Mouse (Mus musculus) hindbrain, embryonic 12.5 days (tissue): Measurements from ENCODE around the gene Blcap. TPM values are rescaled to one million over a fixed set of nuclear protein-coding genes. Genes with fewer than 3 reads are reported as not detected.
"Not testable (repeated sequence)": the region's sequence is repeated elsewhere in the genome, so short reads cannot be mapped to it uniquely, and the experiment has no call there.

ENCODE experiments used
- ATAC-seq: fragments of 200-750 bp; cut with Nextera tagmentation; 2 replicates; pipeline ENCODE4 v1.8.0; 2017; ENCODE audit warnings: moderate TSS enrichment; ENCODE audit not compliant: low FRiP score
- H3K27ac ChIP-seq: fragments of 300-500 bp; sonication (generic); 2 replicates; pipeline ENCODE4 v1.5.1; 2016; ENCODE audit warnings: mild to moderate bottlenecking
- H3K27me3 ChIP-seq: fragments of 300-500 bp; sonication (generic); 2 replicates; pipeline ENCODE4 v1.6.1; 2016; ENCODE audit warnings: mild to moderate bottlenecking
- H3K36me3 ChIP-seq: fragments of 300-500 bp; sonication (generic); 2 replicates; pipeline ENCODE4 v1.6.1; 2016; ENCODE audit warnings: mild to moderate bottlenecking
- H3K4me1 ChIP-seq: fragments of 300-500 bp; sonication (generic); 2 replicates; pipeline ENCODE4 v1.6.1; 2016
- H3K4me2 ChIP-seq: fragments of 300-500 bp; sonication (generic); replicated peaks from 2 replicates; pipeline ENCODE4 v1.6.1; 2016; ENCODE audit warnings: mild to moderate bottlenecking
- H3K4me3 ChIP-seq: fragments of 300-500 bp; sonication (generic); 2 replicates; pipeline ENCODE4 v1.5.1; 2016; ENCODE audit warnings: mild to moderate bottlenecking
- H3K9ac ChIP-seq: fragments of 300-500 bp; sonication (generic); 2 replicates; pipeline ENCODE4 v1.6.1; 2016; ENCODE audit warnings: mild to moderate bottlenecking, moderate library complexity
- H3K9me3 ChIP-seq: fragments of 300-500 bp; sonication (generic); replicated peaks from 2 replicates; pipeline ENCODE4 v1.6.1; 2016; ENCODE audit warnings: mild to moderate bottlenecking
- WGBS: fragments of 180-500 bp; shearing (Covaris S2); methylation state at CpG from one replicate; pipeline ENCODE4 v1.1.7; 2016; 5-methylcytosine and 5-hydroxymethylcytosine counted together
- polyA plus RNA-seq: library from polyadenylated mRNA; unstranded; fragments of >200 nt; fragmentation: Nextera tagmentation; extraction: Ambion mirVana; gene quantifications from 2 replicates; pipeline ENCODE4 v1.2.1, GENCODE M21; 2016

Blcap gene
- 139 and 140 TPM in 2 replicates for polyA plus RNA-seq

DNA sequence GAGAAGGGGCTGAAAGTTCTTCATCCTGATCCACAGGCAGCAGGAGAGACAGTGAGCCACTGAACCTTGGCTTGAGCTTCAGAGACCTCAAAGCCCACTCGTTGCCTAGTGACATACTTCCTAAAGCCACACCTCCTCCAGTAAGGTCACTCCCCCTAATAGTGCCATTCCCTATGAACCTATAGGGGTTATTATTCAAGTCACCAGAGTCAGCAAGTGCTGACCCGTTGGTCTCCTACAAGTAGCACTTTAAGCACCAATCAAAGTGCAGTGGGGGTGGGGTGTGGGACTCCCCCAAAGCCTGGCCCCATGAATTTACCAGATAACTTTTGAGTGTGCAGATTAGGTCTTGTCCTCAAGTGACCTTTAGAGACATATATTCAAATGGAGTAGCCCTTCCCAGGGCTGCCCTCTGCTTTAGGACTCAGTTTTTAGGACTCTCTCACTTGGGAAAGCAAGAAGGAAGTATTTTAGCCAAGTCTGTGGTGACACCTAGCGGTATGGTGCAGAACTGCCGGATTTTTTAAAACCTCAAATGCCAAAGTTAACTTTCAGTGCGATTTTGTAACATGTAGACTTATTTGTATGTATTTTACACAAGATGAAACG lies at the start of gene Blcap:
TSS of gene Blcap (minus strand) at position 51 of the 609 bp plus-strand sequence.
- 0 out of 2 replicates have a peak, but pooled peaks have one; percentile 35 for ATAC-seq

DNA sequence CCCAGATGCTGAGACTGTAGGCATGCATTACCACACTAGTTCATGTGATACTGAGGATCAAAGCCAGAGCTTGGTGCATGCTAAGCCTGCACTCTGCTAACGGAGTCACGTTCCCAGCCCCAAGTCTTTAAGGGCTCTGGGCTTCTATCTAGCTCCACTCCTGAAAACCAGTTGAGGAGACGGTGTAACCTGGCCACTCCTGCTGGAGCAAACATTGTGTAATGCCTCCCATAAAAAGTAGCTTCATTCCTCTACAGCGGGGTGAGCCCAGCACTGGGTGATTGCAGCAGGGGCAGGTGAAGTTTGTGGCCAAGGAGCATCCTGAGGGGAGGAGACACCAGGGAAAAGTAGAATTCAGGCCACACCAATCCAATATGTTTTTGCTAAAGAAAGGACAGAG lies 47.3 kb upstream of the Blcap start:
- Histone ChIP-seq H3K9me3 (no peaks in the 10 kb centered on the region), H3K4me2 (no peak overlapping the region), H3K36me3 (no peaks in the 10 kb centered on the region), H3K9ac (no peak overlapping the region), H3K4me3 (no peak overlapping the region), H3K4me1 (peaks cover 12% of the 10 kb centered on the region), H3K27me3 (no peaks in the 10 kb centered on the region), H3K27ac (no peak overlapping the region)
- ATAC-seq: no peak
- WGBS: 91% methylated on average over 4 of the region's 4 CpGs

More for the DNA sequence above, at the start of gene Blcap:
- H3K27me3 ChIP-seq: no peaks in the 10 kb centered on the region
- H3K4me1 ChIP-seq: peaks cover 16% of the 10 kb centered on the region; the same call in 1 of the 2 replicates
- H3K9me3 ChIP-seq: no peaks in the 10 kb centered on the region
- H3K27ac ChIP-seq: no peak within 1 kb of the TSS
- H3K4me3 ChIP-seq: no peak within 1 kb of the TSS
- H3K36me3 ChIP-seq: no peaks in the 10 kb centered on the region
- no peak within 1 kb of the TSS for H3K9ac ChIP-seq
- no peak within 1 kb of the TSS for H3K4me2 ChIP-seq
- WGBS: 13% methylated on average over 6 of the region's 6 CpGs

DNA sequence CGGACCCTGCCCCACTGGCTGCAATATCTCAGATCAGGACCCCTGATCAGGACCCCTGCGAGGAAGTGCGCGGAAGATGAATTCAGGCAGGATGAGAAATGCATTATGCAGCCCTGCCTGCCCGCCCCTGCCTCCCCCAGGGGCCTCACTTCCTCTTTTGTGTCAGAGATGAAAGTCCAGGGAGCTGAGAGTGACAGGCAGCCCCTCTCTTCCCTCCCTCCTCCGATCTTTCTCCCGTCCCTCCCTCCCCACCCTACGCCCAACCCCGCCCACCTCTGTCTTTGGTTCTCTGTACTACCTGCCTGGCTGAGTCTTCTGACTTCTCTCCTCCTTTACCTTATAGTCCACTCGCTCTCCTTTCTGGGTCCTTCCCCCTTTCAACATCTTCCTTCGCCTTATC lies 42.9 kb upstream of the Blcap start:
- peaks cover 12% of the 10 kb centered on the region for H3K4me1 ChIP-seq
- no peak overlapping the region for H3K27ac ChIP-seq
- H3K4me3 ChIP-seq: no peak overlapping the region
- no peaks in the 10 kb centered on the region for H3K9me3 ChIP-seq
- H3K4me2 ChIP-seq: peak overlapping the region; percentile 30
- ATAC-seq: 0 out of 2 replicates have a peak, but pooled peaks have one; percentile 55
- 11% methylated on average over 11 of the region's 11 CpGs for WGBS
- 0 out of 2 replicates have a peak overlapping the region, but pooled peaks have one; percentile 1 for H3K9ac ChIP-seq
- no peaks in the 10 kb centered on the region for H3K36me3 ChIP-seq
- H3K27me3 ChIP-seq: no peaks in the 10 kb centered on the region

DNA sequence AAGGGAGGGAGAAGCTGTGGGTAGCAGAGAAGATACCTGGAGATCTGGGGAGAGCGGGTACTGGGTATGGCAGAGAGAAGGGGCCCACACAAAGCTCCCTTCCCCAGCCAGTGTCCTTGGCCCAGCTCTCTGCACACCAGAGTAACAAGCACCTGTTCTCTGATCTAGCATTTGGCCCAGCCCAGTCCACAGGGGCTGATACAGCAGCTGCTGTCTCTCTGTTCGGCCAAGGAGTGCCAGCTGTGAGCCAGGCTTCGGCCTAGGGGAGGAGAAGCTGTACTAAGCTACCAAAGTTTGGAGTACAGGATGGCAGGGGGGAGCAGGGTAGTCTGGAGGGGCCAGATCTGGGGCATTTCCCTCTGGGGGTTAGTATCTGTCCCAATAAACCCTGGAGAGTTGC lies 40.7 kb upstream of the Blcap start:
- Histone ChIP-seq H3K27me3 (0 out of 2 replicates have a peak, but pooled peaks cover under 1% of the 10 kb centered on the region), H3K9me3 (no peaks in the 10 kb centered on the region), H3K27ac (no peak overlapping the region), H3K4me3 (no peak overlapping the region), H3K36me3 (no peaks in the 10 kb centered on the region), H3K9ac (no peak overlapping the region), H3K4me2 (no peak overlapping the region), H3K4me1 (peaks cover 29% of the 10 kb centered on the region)
- 80% methylated on average over 3 of the region's 3 CpGs for WGBS
- no peak for ATAC-seq

DNA sequence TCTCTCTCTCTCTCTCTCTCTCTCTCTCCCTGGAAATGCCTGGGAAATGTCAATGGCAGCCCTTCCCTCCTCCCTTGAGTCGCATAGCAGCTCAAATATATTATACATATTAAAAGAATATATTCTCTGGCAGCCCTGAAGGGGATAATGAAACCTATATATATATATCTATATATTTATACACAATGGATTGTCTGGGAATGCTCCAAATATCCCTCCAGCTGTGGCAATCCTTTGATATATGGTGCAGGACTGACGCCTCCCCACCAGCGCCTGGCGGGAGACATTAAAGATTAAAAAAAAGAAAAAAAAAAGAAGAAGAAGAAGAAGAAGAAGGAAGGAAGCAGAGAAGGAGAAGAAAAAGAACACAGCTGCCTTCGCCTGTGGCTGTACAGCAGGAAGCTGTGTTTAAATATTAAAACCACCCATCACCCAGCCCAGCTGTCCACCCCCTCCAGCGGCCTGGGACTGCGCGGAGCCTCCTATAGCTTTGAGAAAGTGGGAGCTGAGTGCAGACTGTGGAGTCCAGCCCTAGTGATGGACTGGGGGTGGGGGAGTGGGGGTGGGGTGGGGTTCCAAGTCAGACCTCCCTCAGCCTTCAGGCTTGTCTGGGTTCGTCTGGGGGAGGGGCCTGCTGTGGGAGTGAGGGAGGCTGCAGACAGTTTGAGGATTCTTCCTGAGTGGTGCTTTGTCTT lies 36.6 kb upstream of the Blcap start:
- Histone ChIP-seq H3K4me2 (no peak overlapping the region), H3K9me3 (no peaks in the 10 kb centered on the region), H3K4me3 (no peak overlapping the region), H3K36me3 (no peaks in the 10 kb centered on the region), H3K27me3 (peaks cover 20% of the 10 kb centered on the region; the same call in 1 of the 2 replicates), H3K27ac (peak overlapping the region; percentile 65), H3K4me1 (peaks cover 21% of the 10 kb centered on the region), H3K9ac (0 out of 2 replicates have a peak overlapping the region, but pooled peaks have one; percentile 2)
- WGBS: 49% methylated on average over 9 of the region's 9 CpGs
- ATAC-seq: no peak

DNA sequence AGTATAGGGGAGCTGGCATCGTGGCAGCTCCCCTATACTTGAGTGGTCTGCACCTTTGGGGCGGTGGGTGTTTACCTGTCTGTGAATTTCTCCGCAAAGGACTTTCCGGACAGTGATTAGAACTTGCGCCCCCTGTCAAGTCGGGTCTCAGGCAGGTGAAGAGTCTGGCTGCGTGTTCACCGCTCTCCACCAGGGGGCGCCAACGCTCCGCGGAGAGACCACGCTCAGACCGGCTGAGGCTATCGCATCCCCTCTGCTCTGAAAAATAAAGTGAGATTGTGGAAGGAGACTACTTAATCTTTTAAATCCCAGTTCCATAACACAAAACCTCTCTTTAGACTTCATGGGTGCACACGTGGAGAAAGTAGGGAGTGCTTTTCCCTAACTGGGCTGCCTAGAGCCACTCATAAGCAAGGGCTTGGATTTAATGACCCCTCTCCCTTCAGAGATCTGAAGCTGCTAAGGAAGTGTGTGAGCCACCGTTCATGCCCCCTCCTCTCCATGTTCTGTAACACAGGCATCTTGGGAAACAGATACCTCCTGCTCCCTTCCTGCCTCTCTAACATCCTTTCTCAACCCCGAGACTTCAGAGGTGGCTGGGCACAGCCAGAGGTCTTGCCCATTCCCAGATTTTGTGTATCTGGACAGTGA lies 34.1 kb upstream of the Blcap start:
- ATAC-seq: 0 out of 2 replicates have a peak, but pooled peaks have one; percentile 59
- H3K36me3 ChIP-seq: no peaks in the 10 kb centered on the region
- H3K4me2 ChIP-seq: no peak overlapping the region
- no peak overlapping the region for H3K9ac ChIP-seq
- peaks cover 21% of the 10 kb centered on the region for H3K4me1 ChIP-seq
- WGBS: 7% methylated on average over 18 of the region's 18 CpGs
- no peak overlapping the region for H3K4me3 ChIP-seq
- H3K27ac ChIP-seq: no peak overlapping the region
- no peaks in the 10 kb centered on the region for H3K9me3 ChIP-seq
- peaks cover 23% of the 10 kb centered on the region; the same call in 1 of the 2 replicates for H3K27me3 ChIP-seq

DNA sequence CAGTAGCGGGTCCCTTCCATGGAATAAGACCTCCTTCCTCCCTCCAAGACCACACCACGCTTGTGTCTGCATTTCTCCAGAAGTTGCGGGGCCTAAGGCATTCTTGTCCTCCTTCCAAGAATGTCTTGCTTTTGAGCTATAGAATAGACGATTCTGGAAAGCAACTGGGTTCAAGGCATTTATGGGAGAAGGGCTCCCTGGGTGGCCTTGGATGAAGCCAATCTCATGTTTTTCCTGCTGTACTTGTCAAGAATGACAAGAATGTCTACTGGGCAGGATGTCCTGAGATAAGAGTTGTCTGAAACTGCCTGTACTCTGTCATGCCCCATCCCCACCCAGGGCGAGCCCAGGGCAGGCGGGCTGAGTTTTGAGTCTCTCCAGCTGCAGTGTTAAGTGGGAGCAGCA lies 30.4 kb upstream of the Blcap start:
- H3K36me3 ChIP-seq: no peaks in the 10 kb centered on the region
- 0 out of 2 replicates have a peak, but pooled peaks cover 3% of the 10 kb centered on the region for H3K4me1 ChIP-seq
- no peak for ATAC-seq
- H3K4me3 ChIP-seq: no peak overlapping the region
- no peak overlapping the region for H3K4me2 ChIP-seq
- no peaks in the 10 kb centered on the region for H3K9me3 ChIP-seq
- WGBS: 81% methylated on average over 6 of the region's 6 CpGs
- H3K9ac ChIP-seq: no peak overlapping the region
- peaks cover 19% of the 10 kb centered on the region; the same call in 1 of the 2 replicates for H3K27me3 ChIP-seq
- H3K27ac ChIP-seq: no peak overlapping the region

DNA sequence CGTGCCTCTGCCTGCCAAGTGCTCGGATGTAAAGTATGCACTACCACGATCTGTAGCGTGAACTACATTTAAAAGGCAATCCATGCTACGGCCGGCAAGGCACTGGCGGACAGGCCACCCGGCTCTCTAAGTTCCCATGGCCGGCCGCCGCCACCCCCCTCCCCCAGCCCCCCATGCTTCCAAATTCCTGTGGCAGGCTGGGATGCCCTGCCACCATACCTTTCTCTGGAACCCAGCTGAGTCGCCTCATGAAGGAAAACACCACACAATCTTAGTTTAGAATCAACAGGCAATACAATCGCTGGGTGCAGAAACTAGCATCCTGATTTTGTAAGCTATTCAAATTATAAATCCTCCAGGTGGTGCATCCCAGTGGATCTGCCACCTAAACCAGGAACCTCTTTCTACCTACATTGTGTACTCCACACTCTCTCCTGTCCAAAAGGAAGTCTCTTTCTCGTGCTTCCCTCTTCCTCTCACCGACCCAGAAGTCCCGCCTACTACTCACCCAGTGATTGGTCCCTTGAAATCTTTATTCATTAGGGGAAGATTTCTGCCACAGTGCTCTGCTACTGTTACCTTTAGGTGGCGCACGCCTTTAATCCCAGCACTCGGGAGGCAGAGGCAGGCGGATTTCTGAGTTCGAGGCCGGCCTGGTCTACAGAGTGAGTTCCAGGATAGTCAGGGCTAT lies 25.9 kb upstream of the Blcap start:
- H3K4me1 ChIP-seq: no peaks in the 10 kb centered on the region
- no peak overlapping the region for H3K9ac ChIP-seq
- H3K4me2 ChIP-seq: no peak overlapping the region; the same call in 1 of the 2 replicates
- ATAC-seq: no peak
- 62% methylated on average over 22 of the region's 22 CpGs for WGBS
- no peak overlapping the region for H3K27ac ChIP-seq
- peaks cover 2% of the 10 kb centered on the region; the same call in 1 of the 2 replicates for H3K27me3 ChIP-seq
- no peak overlapping the region for H3K4me3 ChIP-seq
- H3K36me3 ChIP-seq: no peaks in the 10 kb centered on the region
- no peaks in the 10 kb centered on the region for H3K9me3 ChIP-seq

DNA sequence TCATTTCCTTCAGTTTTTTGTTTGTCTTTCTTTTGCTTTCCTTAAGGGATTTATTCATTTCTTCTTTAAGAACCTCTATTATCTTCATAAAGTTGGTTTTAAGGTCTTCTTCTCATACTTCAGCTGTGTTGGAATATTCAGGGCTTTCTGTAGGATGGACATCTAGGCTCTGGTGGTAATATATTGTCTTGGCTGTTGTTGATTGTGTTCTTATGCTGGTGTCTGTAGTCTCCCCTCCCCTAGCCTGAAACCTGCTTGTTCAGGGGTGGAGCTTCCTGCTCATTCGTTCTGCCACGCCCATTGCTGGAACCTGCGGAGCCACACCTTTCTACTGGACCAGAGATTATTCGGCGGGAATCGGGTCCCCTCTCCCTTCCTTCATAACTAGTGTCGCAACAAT lies 14.3 kb upstream of the Blcap start:
- not testable (repeated sequence) for H3K4me3 ChIP-seq, ATAC-seq, H3K4me1 ChIP-seq, H3K9ac ChIP-seq, H3K27ac ChIP-seq, H3K27me3 ChIP-seq, H3K9me3 ChIP-seq, H3K36me3 ChIP-seq, H3K4me2 ChIP-seq
- 24% methylated on average over 7 of the region's 7 CpGs for WGBS

DNA sequence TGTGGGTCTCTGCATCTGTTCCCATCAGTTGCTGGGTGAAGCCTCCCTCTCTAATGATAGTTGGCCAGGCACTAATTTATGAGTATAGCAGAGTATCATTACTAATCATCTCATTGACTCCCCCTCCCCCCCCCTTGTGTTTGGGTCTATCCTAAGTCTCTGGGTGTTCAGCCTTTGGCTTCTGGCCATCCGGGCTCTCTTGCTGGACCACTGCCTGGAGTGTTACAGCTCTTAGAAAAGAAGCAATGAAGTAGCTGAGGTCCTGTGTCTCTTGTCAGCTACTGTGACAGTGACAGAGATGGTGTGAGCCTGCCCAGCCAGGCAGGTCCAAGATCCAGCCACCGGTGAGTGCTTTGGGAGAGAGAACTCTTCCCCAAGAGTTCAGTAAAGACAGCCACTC lies 1.7 kb upstream of the Blcap start:
- H3K4me1 ChIP-seq: peaks cover 4% of the 10 kb centered on the region; the same call in 1 of the 2 replicates
- H3K9ac ChIP-seq: no peak overlapping the region
- H3K27ac ChIP-seq: no peak overlapping the region
- H3K4me3 ChIP-seq: no peak overlapping the region
- no peak for ATAC-seq
- no peaks in the 10 kb centered on the region for H3K27me3 ChIP-seq
- no peaks in the 10 kb centered on the region for H3K9me3 ChIP-seq
- H3K36me3 ChIP-seq: no peaks in the 10 kb centered on the region
- 90% methylated on average over 2 of the region's 2 CpGs for WGBS
- no peak overlapping the region for H3K4me2 ChIP-seq

DNA sequence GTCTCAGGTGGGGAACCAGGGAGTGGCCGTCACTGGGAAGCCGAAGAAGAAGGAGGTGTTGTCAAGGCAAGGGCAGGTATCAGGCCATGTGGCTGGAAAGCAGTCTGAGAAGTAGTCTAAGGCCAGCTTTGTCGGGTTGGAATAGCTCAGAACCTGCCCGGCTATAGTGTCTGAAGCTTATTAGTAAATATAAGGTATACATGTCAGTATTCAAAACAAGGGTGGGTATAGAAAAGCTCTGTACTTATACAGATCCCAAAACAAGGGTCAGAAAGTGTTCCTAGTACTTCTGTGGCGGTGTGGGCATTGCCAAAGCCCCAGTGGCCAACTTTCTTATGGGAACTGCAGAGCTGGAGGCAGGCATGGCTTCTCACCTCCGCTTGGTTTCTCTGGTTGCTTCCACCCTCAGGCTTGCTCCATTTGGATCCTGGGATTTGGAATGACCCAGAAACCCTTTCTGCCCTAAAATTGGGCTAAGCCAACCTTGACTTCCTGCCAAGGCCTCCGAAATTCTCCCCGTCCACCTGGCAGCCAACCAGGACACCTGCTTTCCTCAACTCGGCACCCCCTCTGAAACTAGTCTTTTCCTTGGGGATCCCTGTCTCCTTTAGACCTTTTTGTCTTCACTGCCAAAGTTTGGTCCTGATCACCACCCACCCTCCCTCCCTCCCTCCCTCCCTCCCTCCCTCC lies 1.1 kb downstream of the Blcap start:
- no peaks in the 10 kb centered on the region for H3K27me3 ChIP-seq
- no peak overlapping the region for H3K9ac ChIP-seq
- no peaks in the 10 kb centered on the region for H3K36me3 ChIP-seq
- ATAC-seq: no peak
- H3K4me3 ChIP-seq: no peak overlapping the region
- no peaks in the 10 kb centered on the region for H3K9me3 ChIP-seq
- WGBS: 79% methylated on average over 9 of the region's 9 CpGs
- H3K4me2 ChIP-seq: no peak overlapping the region
- peaks cover 20% of the 10 kb centered on the region for H3K4me1 ChIP-seq
- H3K27ac ChIP-seq: no peak overlapping the region
